Mouse (Mus musculus) CH12.LX (cell line): Measurements from ENCODE around the gene Ptbp3. TPM values are rescaled to one million over a fixed set of nuclear protein-coding genes. Genes with fewer than 3 reads are reported as not detected.

Experiments used
- DNase-seq: peaks from one replicate; pipeline ENCODE4 v3.0.0-alpha.2; 2013; ENCODE audit errors: extremely low read depth
- H3K27ac ChIP-seq: 2 replicates; pipeline ENCODE4 v1.5.1; 2012; ENCODE audit warnings: low read depth, mild to moderate bottlenecking, control low read depth, moderate library complexity; ENCODE audit not compliant: insufficient read depth
- H3K27me3 ChIP-seq: replicated peaks from 2 replicates; pipeline ENCODE3; 2012; ENCODE audit warnings: inconsistent platforms
- H3K36me3 ChIP-seq, 2 experiments: replicated peaks in 1 of 2; 2 replicates each; pipeline versions ENCODE3 to v1.6.1; 2012; ENCODE audit warnings: inconsistent platforms in 1 of 2, low read length in 1 of 2, mild to moderate bottlenecking in 1 of 2, mixed read lengths in 1 of 2, moderate library complexity in 1 of 2; ENCODE audit not compliant: control insufficient read depth in 1 of 2, insufficient read depth in 1 of 2
- H3K4me1 ChIP-seq, 2 experiments: 2 replicates each; pipeline ENCODE4 v1.6.1; 2012; ENCODE audit warnings: inconsistent platforms in 1 of 2, moderate library complexity in 1 of 2; ENCODE audit not compliant: insufficient read depth in 2 of 2, control insufficient read depth in 1 of 2
- H3K4me2 ChIP-seq: 2 replicates; pipeline ENCODE4 v1.6.1; 2012; ENCODE audit warnings: low read depth, mild to moderate bottlenecking, control low read depth; ENCODE audit not compliant: poor library complexity, insufficient read depth, severe bottlenecking
- H3K4me3 ChIP-seq, 3 experiments: fragments of 150-350 bp in 1 of 3; sonication (generic) in 1 of 3; replicated peaks in 1 of 3; 2 replicates each; pipeline versions ENCODE3 to v1.5.1; 2011 to 2012; ENCODE audit warnings: low read depth in 2 of 3, low read length in 2 of 3, mild to moderate bottlenecking in 2 of 3, moderate library complexity in 2 of 3, control low read depth in 1 of 3, improper control_type of control experiment in 1 of 3, inconsistent platforms in 1 of 3, mixed read lengths in 1 of 3; ENCODE audit not compliant: poor library complexity in 1 of 3
- H3K79me2 ChIP-seq: replicated peaks from 2 replicates; pipeline ENCODE4 v1.6.1; 2012; ENCODE audit warnings: mild to moderate bottlenecking, moderate library complexity; ENCODE audit not compliant: control insufficient read depth, poor library complexity, insufficient read depth, severe bottlenecking; ENCODE audit errors: extremely low read depth
- H3K9ac ChIP-seq: 2 replicates; pipeline ENCODE4 v1.6.1; 2012; ENCODE audit warnings: low read depth, mild to moderate bottlenecking, control low read depth, moderate library complexity; ENCODE audit not compliant: insufficient read depth
- H3K9me3 ChIP-seq: replicated peaks from 2 replicates; pipeline ENCODE3; 2012; ENCODE audit warnings: low read length, inconsistent platforms, mixed read lengths
- BHLHE40 ChIP-seq: IDR thresholded peaks from 2 replicates; pipeline ENCODE4 v1.6.1; 2011; ENCODE audit warnings: mild to moderate bottlenecking, low read depth, low read length, improper control_type of control experiment
- CHD1 ChIP-seq: IDR thresholded peaks from 2 replicates; pipeline ENCODE4 v1.6.1; 2012; ENCODE audit warnings: low read depth, low read length, improper control_type of control experiment, inconsistent platforms
- CTCF ChIP-seq, 2 experiments: IDR thresholded peaks in 1 of 2; conservative IDR thresholded peaks in 1 of 2; 2 replicates each; pipeline ENCODE4 v1.5.1; 2011 to 2012; ENCODE audit warnings: low read depth in 2 of 2, low read length in 2 of 2, improper control_type of control experiment in 1 of 2, inconsistent platforms in 1 of 2, mild to moderate bottlenecking in 1 of 2, moderate library complexity in 1 of 2
- EP300 ChIP-seq: IDR thresholded peaks from 2 replicates; pipeline ENCODE4 v1.6.1; 2011; ENCODE audit warnings: low read length, improper control_type of control experiment
- ETS1 ChIP-seq: conservative IDR thresholded peaks from 2 replicates; pipeline ENCODE4 v1.6.1; 2012; ENCODE audit warnings: low read depth, mild to moderate bottlenecking, inconsistent platforms, low read length, improper control_type of control experiment, moderate library complexity
- IRF4 ChIP-seq: IDR thresholded peaks from 2 replicates; pipeline ENCODE4 v1.6.1; 2014; ENCODE audit warnings: low read depth, mild to moderate bottlenecking, inconsistent platforms, low read length, improper control_type of control experiment
- JUN ChIP-seq: IDR thresholded peaks from 2 replicates; pipeline ENCODE4 v1.6.1; 2011; ENCODE audit warnings: low read depth, mild to moderate bottlenecking, low read length, improper control_type of control experiment, moderate library complexity; ENCODE audit not compliant: insufficient read depth
- KAT2A ChIP-seq: IDR thresholded peaks from 2 replicates; pipeline ENCODE4 v1.6.1; 2012; ENCODE audit warnings: low read length, improper control_type of control experiment, inconsistent platforms; ENCODE audit not compliant: insufficient replicate concordance
- MAFK ChIP-seq: IDR thresholded peaks from 2 replicates; pipeline ENCODE4 v1.6.1; 2011; ENCODE audit warnings: low read length, improper control_type of control experiment; ENCODE audit not compliant: insufficient replicate concordance
- MEF2A ChIP-seq: IDR thresholded peaks from 2 replicates; pipeline ENCODE4 v1.6.1; 2014; ENCODE audit warnings: low read depth, mild to moderate bottlenecking, inconsistent platforms, low read length, improper control_type of control experiment, borderline replicate concordance
- NRF1 ChIP-seq: IDR thresholded peaks from 2 replicates; pipeline ENCODE4 v1.6.1; 2014; ENCODE audit warnings: low read depth, mild to moderate bottlenecking, inconsistent platforms, low read length, improper control_type of control experiment, moderate library complexity
- PAX5 ChIP-seq: IDR thresholded peaks from 2 replicates; pipeline ENCODE4 v1.6.1; 2012; ENCODE audit warnings: low read length, inconsistent platforms, mixed read lengths
- POLR2A ChIP-seq: IDR thresholded peaks from 2 replicates; pipeline ENCODE4 v1.6.1; 2011; ENCODE audit warnings: low read depth, mild to moderate bottlenecking, improper control_type of control experiment, low read length
- RCOR1 ChIP-seq: conservative IDR thresholded peaks from 2 replicates; pipeline ENCODE4 v1.6.1; 2012; ENCODE audit warnings: low read depth, mild to moderate bottlenecking, inconsistent platforms, low read length, improper control_type of control experiment
- SIN3A ChIP-seq: IDR thresholded peaks from 2 replicates; pipeline ENCODE4 v1.6.1; 2012; ENCODE audit warnings: low read length, improper control_type of control experiment, inconsistent platforms
- SMC3 ChIP-seq: IDR thresholded peaks from 2 replicates; pipeline ENCODE4 v1.6.1; 2011; ENCODE audit warnings: low read depth, low read length, improper control_type of control experiment
- TBP ChIP-seq: conservative IDR thresholded peaks from 2 replicates; pipeline ENCODE4 v1.6.1; 2011; ENCODE audit warnings: low read depth, low read length, improper control_type of control experiment
- TCF12 ChIP-seq: IDR thresholded peaks from 2 replicates; pipeline ENCODE4 v1.6.1; 2014; ENCODE audit warnings: low read depth, mild to moderate bottlenecking, inconsistent platforms, low read length, improper control_type of control experiment
- USF2 ChIP-seq: conservative IDR thresholded peaks from 2 replicates; pipeline ENCODE4 v1.6.1; 2011; ENCODE audit warnings: low read depth, low read length, improper control_type of control experiment
- ZC3H11A ChIP-seq: IDR thresholded peaks from 2 replicates; pipeline ENCODE4 v1.6.1; 2012; ENCODE audit warnings: low read depth, mild to moderate bottlenecking, inconsistent platforms, low read length, improper control_type of control experiment
- ZKSCAN1 ChIP-seq: IDR thresholded peaks from 2 replicates; pipeline ENCODE4 v1.6.1; 2012; ENCODE audit warnings: low read depth, inconsistent platforms, low read length, improper control_type of control experiment, borderline replicate concordance
- ZNF384 ChIP-seq: IDR thresholded peaks from 2 replicates; pipeline ENCODE4 v1.6.1; 2012; ENCODE audit warnings: low read depth, low read length, improper control_type of control experiment, inconsistent platforms
- dilution Hi-C: fragments of 300-500 bp; cut with MboI; formaldehyde crosslinking; loops from 2 replicates; pipeline ENCODE4 v1.14.3; 2020; ENCODE audit warnings: low sequenced_read_pairs; ENCODE audit not compliant: extremely low pct_unique_long_range_greater_than_20kb, extremely low pct_ligation_motif_present
- in situ Hi-C: fragments of 300-500 bp; cut with MboI; formaldehyde crosslinking; loops from 3 replicates; pipeline ENCODE4 v1.14.3; 2019; ENCODE audit warnings: low sequenced_read_pairs, low pct_ligation_motif_present, low pct_unique_long_range_greater_than_20kb, mixed read lengths
- polyA plus RNA-seq: library from polyadenylated mRNA; unstranded; fragments of >175 nt; gene quantifications from 2 replicates; pipeline ENCODE4 v1.2.1, GENCODE M21; 2012; ENCODE audit warnings: low read depth; ENCODE audit not compliant: insufficient read length
- total RNA-seq, 2 experiments: library from RNA; depleted of rRNA; stranded (reverse); fragments of 300-350 nt in 1 of 2; fragments of >200 nt in 1 of 2; gene quantifications; 2 replicates each; pipeline ENCODE4 v1.2.3; 2012 to 2014

Gene Ptbp3
- total and polyA plus RNA-seq, 3 experiments: 45.2 to 81.4 (median 48.1) TPM

DNA sequence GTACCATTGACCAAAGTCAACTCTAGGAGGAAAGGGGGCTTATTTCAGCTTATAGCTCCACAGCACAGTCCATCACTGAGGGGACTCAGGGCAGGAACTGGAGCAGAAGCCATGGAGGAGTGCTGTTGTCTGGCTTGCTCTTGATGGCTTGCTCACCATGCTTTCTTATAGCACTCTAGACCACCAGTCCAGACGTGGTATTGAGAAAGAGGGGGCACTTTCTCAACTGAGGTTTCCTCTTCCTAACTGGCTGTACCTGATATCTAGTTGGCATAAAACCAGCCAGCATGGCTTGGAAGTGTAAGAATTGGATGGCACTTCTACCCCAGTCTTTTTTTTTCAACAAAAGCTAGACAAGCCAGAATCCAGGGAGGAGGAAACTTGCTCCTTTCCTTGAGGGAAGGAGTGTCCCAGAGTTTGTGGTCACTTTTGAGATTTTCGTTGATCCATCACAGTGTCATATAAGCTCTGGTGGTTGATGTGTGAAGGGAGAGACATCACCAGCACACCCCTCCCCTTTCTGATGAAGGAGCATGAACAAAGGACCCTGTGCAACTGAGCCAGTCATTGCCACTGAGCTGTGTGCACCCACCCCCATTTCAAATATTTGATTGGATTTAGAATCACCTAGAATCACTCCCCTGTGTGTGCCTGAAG, 38.2 kb upstream of the Ptbp3 start:
- H3K4me1 ChIP-seq: peaks cover 0 to 1% of the 10 kb centered on the region in 2 experiments; a peak in 3 of 4 replicates
- no peaks in the 10 kb centered on the region for H3K9me3 ChIP-seq
- no peaks in the 10 kb centered on the region for H3K27me3 ChIP-seq
- no peak overlapping the region for H3K4me2 ChIP-seq
- no peak overlapping the region for H3K27ac ChIP-seq
- no peaks in the 10 kb centered on the region for H3K79me2 ChIP-seq
- DNase-seq: no peak
- dilution Hi-C loops: no loop called here
- no peaks in the 10 kb centered on the region for H3K36me3 ChIP-seq
- TF ChIP-seq USF2: no peak
- TF ChIP-seq SMC3: no peak
- no peak for TF ChIP-seq ZKSCAN1
- TF ChIP-seq POLR2A: no peak
- no peak for TF ChIP-seq MAFK
- TF ChIP-seq CHD1: no peak
- no peak for TF ChIP-seq TCF12
- no peak for TF ChIP-seq PAX5
- in situ Hi-C loops: no loop called here
- H3K9ac ChIP-seq: no peak overlapping the region
- H3K4me3 ChIP-seq: no peak overlapping the region

DNA sequence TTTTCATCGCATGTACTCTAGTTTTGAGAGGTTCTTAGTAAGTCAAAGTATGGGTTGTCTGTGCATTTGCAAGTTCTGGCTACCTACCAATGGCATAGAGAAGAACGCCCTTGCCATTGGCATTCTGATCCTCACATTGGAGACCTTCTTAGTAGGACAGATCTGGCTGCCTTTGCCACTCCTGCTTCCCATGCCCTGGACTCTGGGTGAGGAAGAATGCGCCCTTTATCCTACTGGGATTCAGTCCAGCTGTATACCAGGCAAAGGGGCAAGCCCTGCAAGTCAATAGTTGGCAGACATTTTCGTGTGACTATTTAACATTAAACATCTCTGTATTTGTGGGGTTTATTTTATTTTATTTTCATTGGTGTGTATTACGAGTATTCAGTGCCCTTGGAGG, 35.9 kb upstream of the Ptbp3 start:
- Histone ChIP-seq H3K27ac (no peak overlapping the region), H3K4me1 (peaks cover 0 to 9% of the 10 kb centered on the region in 2 experiments; a peak in 3 of 4 replicates), H3K36me3 (no peaks in the 10 kb centered on the region)
- TF ChIP-seq MAFK (no peak), ZC3H11A (no peak), KAT2A (no peak)
- TF ChIP-seq, all 38 proteins: peak for 0
- Histone ChIP-seq H3K4me2 (no peak overlapping the region), H3K4me3 (no peak overlapping the region), H3K9ac (no peak overlapping the region), H3K9me3 (no peaks in the 10 kb centered on the region), H3K27me3 (no peaks in the 10 kb centered on the region), H3K79me2 (no peaks in the 10 kb centered on the region)
- no peak for DNase-seq
- dilution Hi-C loops (no loop called here), in situ Hi-C loops (no loop called here)

DNA sequence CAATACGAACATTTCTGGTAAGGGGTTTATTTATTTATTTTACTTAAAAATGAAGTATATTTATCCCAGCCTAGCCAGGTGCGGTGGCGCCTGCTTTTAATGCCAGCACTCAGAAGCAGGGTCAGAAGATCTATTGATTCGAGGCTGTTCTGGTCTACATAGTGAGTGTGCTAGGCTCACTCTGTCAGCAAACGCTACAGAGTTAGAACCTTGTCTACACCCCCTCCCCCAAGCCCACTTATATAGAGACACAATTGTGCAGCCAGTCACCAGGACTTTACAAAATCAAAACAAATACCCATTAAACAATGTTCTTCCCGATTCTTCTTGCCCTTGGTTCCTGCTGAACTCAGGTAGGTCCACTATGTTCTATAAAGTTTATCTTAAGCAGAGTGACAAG, 33.0 kb upstream of the Ptbp3 start:
- in situ Hi-C loops: no loop called here
- TF ChIP-seq CTCF (conservative IDR thresholded peaks at IDR 0.05 in 1 of 2, IDR thresholded peaks at IDR 0.05 in 1 of 2; ENCODE audit: low read depth in 2 of 2, low read length in 2 of 2): no peak
- no peak for TF ChIP-seq ZNF384
- no peak for TF ChIP-seq RCOR1
- TF ChIP-seq ZKSCAN1: no peak
- no peak for TF ChIP-seq TBP
- TF ChIP-seq CHD1: no peak
- no peak for TF ChIP-seq BHLHE40
- no peak for TF ChIP-seq USF2
- TF ChIP-seq NRF1: no peak
- no peak for TF ChIP-seq EP300
- TF ChIP-seq IRF4: no peak
- TF ChIP-seq POLR2A: no peak
- TF ChIP-seq JUN: no peak
- no peak for TF ChIP-seq SMC3
- TF ChIP-seq MEF2A: no peak
- no peak for TF ChIP-seq ETS1
- TF ChIP-seq SIN3A: no peak; the same call in 1 of the 2 replicates
- no peaks in the 10 kb centered on the region for H3K79me2 ChIP-seq
- H3K9me3 ChIP-seq: no peaks in the 10 kb centered on the region
- no peaks in the 10 kb centered on the region for H3K36me3 ChIP-seq
- H3K9ac ChIP-seq: peak overlapping the region; percentile 80; the same call in 1 of the 2 replicates
- peak overlapping the region; percentile 79 for H3K4me2 ChIP-seq
- no peak overlapping the region for H3K27ac ChIP-seq
- dilution Hi-C loops: no loop called here
- peaks cover 0 to 9% of the 10 kb centered on the region in 2 experiments; a peak in 3 of 4 replicates for H3K4me1 ChIP-seq
- H3K4me3 ChIP-seq: peak overlapping the region in 2 of 3 experiments; percentile 74 to 77
- DNase-seq: no peak
- H3K27me3 ChIP-seq: no peaks in the 10 kb centered on the region
